Mouse (Mus musculus) monocyte, adult 5-6 weeks (primary cell): Measurements from ENCODE around the gene Taar9. TPM values are rescaled to one million over a fixed set of nuclear protein-coding genes. Genes with fewer than 3 reads are reported as not detected.
"Not testable (repeated sequence)": the region's sequence is repeated elsewhere in the genome, so short reads cannot be mapped to it uniquely, and the experiment has no call there.

Experiments used
- ATAC-seq: fragments of 153-309, 156-312 bp; replicated peaks from 2 replicates; pipeline ENCODE4 v1.8.0; 2017; ENCODE audit warnings: mild to moderate bottlenecking; ENCODE audit not compliant: low TSS enrichment, insufficient number of reproducible peaks, severe bottlenecking, poor library complexity, low FRiP score
- total RNA-seq: library from RNA; stranded (forward); fragments of 200-1000, 200-491, 200-594 nt; gene quantifications from 3 replicates; pipeline ENCODE4 v1.2.3, GENCODE M21; 2017

Taar9 gene
- total RNA-seq, 1 experiment from 2014 or later: not detected

- no peak for ATAC-seq
Measured at GRCm38 (mm10) chr10:24086555-24086954, 22.8 kb downstream of the Taar9 start.

GRCm38 (mm10) chr10:24085936-24086335 lies 23.4 kb downstream of the Taar9 start:
- ATAC-seq: no peak

- ATAC-seq: no peak
Measured at GRCm38 (mm10) chr10:24080166-24080565, 29.2 kb downstream of the Taar9 start.

DNA sequence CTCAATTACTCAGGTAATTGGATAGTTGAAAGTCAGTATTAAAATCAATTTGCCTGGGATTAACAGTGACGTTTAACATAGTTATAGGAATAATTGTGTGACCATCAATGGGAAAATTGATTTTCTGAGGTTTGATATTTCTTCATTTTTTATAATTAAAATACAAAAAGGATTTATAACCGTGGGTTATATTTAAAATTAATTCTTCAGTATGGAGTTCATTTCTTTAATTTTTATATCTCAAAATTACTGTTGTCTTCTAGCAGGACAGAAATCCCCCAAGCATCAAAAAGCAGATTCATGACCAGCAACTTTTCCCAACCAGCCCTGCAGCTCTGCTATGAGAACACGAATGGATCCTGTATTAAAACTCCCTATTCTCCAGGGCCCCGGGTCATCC lies 33.1 kb downstream of the Taar9 start, which contains the start of gene Taar8a:
Gene Taar8a (plus strand): TSS at position 301 of the 400 bp plus-strand sequence.
- ATAC-seq: not testable (repeated sequence)

DNA sequence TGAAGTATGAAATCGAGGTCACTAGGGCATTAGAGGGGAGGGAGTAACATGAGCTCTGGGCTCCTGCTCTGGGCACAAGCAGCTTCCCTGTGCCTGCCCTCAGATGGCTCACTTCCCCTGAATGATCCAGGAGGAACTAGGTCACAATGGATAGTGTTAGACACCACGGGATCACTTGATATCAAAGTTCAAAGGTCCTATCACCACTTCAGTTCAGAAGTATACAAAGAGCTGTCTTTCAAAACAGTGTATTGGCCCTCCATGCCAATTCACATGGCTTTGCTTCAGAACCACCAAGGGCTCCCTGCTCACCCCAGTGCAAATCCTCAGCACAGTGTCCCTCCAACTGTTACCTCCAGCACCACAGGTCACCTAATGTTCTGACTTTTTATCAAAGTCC lies 34.6 kb downstream of the Taar9 start:
- not testable (repeated sequence) for ATAC-seq

- no peak for ATAC-seq
Measured at GRCm38 (mm10) chr10:24058986-24059385, 50.3 kb downstream of the Taar9 start.

Other genes with a start within 250 kb of the Taar9 start
- gene Vnn1, start 214.8 kb downstream of the Taar9 start, total RNA-seq: not detected in 3 replicates
- not detected in 3 replicates for gene Taar1, start 189.2 kb downstream of the Taar9 start, total RNA-seq
- not detected in 3 replicates for gene Taar2, start 171.0 kb downstream of the Taar9 start, total RNA-seq
- not detected in 3 replicates for gene Taar3, start 160.0 kb downstream of the Taar9 start, total RNA-seq
- gene Taar4, start 149.0 kb downstream of the Taar9 start, total RNA-seq: not detected in 3 replicates
- gene Taar5, start 138.8 kb downstream of the Taar9 start, total RNA-seq: not detected in 3 replicates
- not detected in 3 replicates for gene Taar6, start 123.9 kb downstream of the Taar9 start, total RNA-seq
- gene Taar7a, start 116.1 kb downstream of the Taar9 start, total RNA-seq: not detected in 3 replicates
- gene Taar7b, start 109.6 kb downstream of the Taar9 start, total RNA-seq: not detected in 3 replicates
- not detected in 3 replicates for gene Taar7d, start 82.3 kb downstream of the Taar9 start, total RNA-seq
- not detected in 3 replicates for gene Taar7e, start 71.9 kb downstream of the Taar9 start, total RNA-seq
- gene Taar7f, start 60.0 kb downstream of the Taar9 start, total RNA-seq: not detected in 3 replicates
- not detected in 3 replicates for gene Taar8a, start 33.0 kb downstream of the Taar9 start, total RNA-seq
- not detected in 3 replicates for gene Taar8b, start 17.2 kb downstream of the Taar9 start, total RNA-seq
- gene Taar8c, start 7.6 kb downstream of the Taar9 start, total RNA-seq: not detected in 3 replicates
- gene Stx7, start 39.8 kb upstream of the Taar9 start, total RNA-seq: 104 to 141 TPM (median 123 TPM) in 3 replicates
- not detected in 3 replicates for gene Moxd1, start 114.0 kb upstream of the Taar9 start, total RNA-seq